Mouse (Mus musculus) intestine, embryonic 16.5 days (tissue): ENCODE results near the gene Cd36. TPM values are rescaled to one million over a fixed set of nuclear protein-coding genes. Genes with fewer than 3 reads are reported as not detected.

Experiments used
- ATAC-seq: fragments of 200-750 bp; cut with Nextera tagmentation; 2 replicates; pipeline ENCODE4 v1.8.0; 2017; ENCODE audit warnings: moderate TSS enrichment, moderate library complexity
- H3K27ac ChIP-seq: fragments of 300-500 bp; sonication (generic); 2 replicates; pipeline ENCODE4 v1.5.1; 2014; ENCODE audit warnings: mild to moderate bottlenecking, low read length
- H3K27me3 ChIP-seq: fragments of 300-500 bp; sonication (generic); replicated peaks from 2 replicates; pipeline ENCODE4 v1.6.1; 2014; ENCODE audit warnings: low read length, control low read depth, mixed read lengths; ENCODE audit not compliant: control insufficient read depth, insufficient read depth
- H3K36me3 ChIP-seq: fragments of 300-500 bp; sonication (generic); 2 replicates; pipeline ENCODE4 v1.6.1; 2014; ENCODE audit warnings: low read length, control low read depth; ENCODE audit not compliant: control insufficient read depth, insufficient read depth
- H3K4me1 ChIP-seq: fragments of 300-500 bp; sonication (generic); 2 replicates; pipeline ENCODE4 v1.6.1; 2014; ENCODE audit warnings: low read length, control low read depth, mixed read lengths; ENCODE audit not compliant: control insufficient read depth, insufficient read depth
- H3K4me2 ChIP-seq: fragments of 300-500 bp; sonication (generic); 2 replicates; pipeline ENCODE4 v1.6.1; 2014; ENCODE audit warnings: low read depth, low read length, control low read depth
- H3K4me3 ChIP-seq: fragments of 300-500 bp; sonication (generic); 2 replicates; pipeline ENCODE4 v1.5.1; 2014; ENCODE audit warnings: mild to moderate bottlenecking, low read length
- H3K9ac ChIP-seq: fragments of 300-500 bp; sonication (generic); 2 replicates; pipeline ENCODE4 v1.6.1; 2014; ENCODE audit warnings: low read depth, low read length
- H3K9me3 ChIP-seq: fragments of 300-500 bp; sonication (generic); 2 replicates; pipeline ENCODE4 v1.6.1; 2016; ENCODE audit warnings: low read length, control low read depth; ENCODE audit not compliant: control insufficient read depth
- WGBS: fragments of 180-500 bp; shearing (Covaris S2); extraction: QIAGEN DNeasy Blood & Tissue Kit; methylation state at CpG from one replicate; pipeline ENCODE4 v1.1.7; 2014; 5-methylcytosine and 5-hydroxymethylcytosine counted together
- polyA plus RNA-seq: library from polyadenylated mRNA; unstranded; fragments of >200 nt; fragmentation: Nextera tagmentation; extraction: Ambion mirVana; gene quantifications from 2 replicates; pipeline ENCODE4 v1.2.1, GENCODE M21; 2015

Gene Cd36
- polyA plus RNA-seq, 1 experiment from 2014 or later, result 44.9 TPM

DNA sequence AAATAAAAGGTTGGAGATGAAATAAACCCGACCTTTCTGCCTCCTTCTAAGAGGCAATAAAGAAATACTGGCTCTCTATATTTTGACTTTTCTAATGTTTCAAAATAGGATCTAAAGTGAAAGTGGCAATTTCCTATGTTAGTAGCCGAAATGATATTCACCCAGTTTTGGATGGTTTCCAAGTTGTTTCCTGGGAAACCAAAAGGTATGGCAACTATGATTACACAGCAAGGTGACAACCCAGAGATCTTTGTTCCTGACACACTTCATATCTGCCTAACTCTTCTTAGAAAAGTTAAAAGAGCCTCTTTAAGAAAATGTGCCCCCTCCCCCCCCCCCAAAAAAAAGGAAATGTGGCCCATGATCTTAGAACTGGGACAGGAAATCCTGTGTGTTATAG is 58.1 kb downstream of the Cd36 start:
- H3K27ac ChIP-seq, result no peak overlapping the region
- WGBS, result 41% methylated on average over 2 of the region's 2 CpGs

DNA sequence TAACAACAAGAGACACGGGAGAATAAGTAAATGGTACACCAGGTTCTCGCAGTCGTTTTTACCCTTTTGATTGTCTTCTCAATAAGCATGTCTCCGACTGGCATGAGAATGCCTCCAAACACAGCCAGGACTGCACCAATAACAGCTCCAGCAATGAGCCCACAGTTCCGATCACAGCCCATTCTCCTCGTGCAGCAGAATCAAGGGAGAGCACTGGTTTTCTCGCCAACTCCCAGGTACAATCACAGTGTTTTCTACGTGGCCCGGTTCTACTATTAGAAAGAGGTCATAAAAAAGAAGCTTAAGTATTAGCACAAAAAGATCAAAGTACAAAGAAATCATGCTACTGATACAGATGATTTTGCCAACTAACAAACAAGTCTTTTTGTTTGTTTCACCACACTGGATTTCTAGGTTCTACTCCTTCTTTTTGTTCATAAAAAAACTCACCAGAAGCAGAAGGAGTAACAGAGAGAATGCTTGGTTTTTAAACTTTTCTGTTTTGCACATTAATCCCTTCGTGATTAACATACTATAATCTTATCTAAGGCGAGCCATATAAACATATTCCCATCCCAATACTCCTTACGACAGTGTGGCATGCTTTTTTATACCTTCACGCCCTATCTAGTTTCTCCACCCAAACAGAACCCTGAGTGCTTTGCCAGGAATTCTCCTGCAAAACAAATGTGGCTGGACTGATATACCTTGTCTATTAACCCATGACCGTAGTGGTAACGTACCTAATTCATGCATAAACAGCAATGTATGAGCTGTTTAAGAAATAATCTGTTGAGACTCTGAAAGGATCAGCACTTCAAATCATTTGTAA is 59.7 kb downstream of the Cd36 start:
- Histone ChIP-seq H3K4me3 (0 out of 2 replicates have a peak overlapping the region, but pooled peaks have one; percentile 17), H3K36me3 (no peaks in the 10 kb centered on the region), H3K27ac (peak overlapping the region; percentile 35; the same call in 1 of the 2 replicates), H3K9me3 (no peaks in the 10 kb centered on the region), H3K9ac (no peak overlapping the region), H3K4me2 (no peak overlapping the region), H3K4me1 (no peaks in the 10 kb centered on the region), H3K27me3 (no peaks in the 10 kb centered on the region)
- ATAC-seq, result peak; percentile 91
- 64% methylated on average over 15 of the region's 15 CpGs for WGBS

More for the DNA sequence above, 58.1 kb downstream of the Cd36 start:
- Histone ChIP-seq H3K9me3 (no peaks in the 10 kb centered on the region), H3K27me3 (no peaks in the 10 kb centered on the region), H3K36me3 (no peaks in the 10 kb centered on the region), H3K4me2 (no peak overlapping the region), H3K4me1 (no peaks in the 10 kb centered on the region), H3K4me3 (no peak overlapping the region), H3K9ac (no peak overlapping the region)
- no peak for ATAC-seq

DNA sequence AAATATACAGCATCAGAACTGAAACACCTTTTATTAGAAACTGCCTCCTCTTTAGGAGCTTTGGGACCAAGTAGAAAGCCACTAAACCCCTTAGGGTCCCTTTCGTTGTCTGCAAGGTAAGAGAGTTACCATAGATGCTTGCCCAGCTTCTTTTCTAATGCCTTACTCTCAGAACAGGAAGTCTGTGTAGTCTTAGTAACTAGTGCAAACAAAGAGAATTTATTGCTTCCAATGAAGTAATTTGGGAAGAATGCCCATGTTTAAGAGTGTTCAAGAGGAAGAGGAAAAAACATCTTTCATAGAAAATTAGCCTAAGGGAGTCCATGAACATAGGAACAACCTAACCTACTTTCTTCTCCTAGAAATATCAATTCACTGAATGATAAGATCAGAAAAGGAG is 67.2 kb downstream of the Cd36 start:
- ATAC-seq, result peak; percentile 33
- Histone ChIP-seq H3K36me3 (no peaks in the 10 kb centered on the region), H3K4me2 (no peak overlapping the region), H3K4me1 (0 out of 2 replicates have a peak, but pooled peaks cover 4% of the 10 kb centered on the region), H3K27ac (no peak overlapping the region), H3K4me3 (no peak overlapping the region), H3K27me3 (no peaks in the 10 kb centered on the region), H3K9me3 (no peaks in the 10 kb centered on the region), H3K9ac (no peak overlapping the region)
- 33% methylated on average over 1 of the region's 1 CpGs for WGBS

DNA sequence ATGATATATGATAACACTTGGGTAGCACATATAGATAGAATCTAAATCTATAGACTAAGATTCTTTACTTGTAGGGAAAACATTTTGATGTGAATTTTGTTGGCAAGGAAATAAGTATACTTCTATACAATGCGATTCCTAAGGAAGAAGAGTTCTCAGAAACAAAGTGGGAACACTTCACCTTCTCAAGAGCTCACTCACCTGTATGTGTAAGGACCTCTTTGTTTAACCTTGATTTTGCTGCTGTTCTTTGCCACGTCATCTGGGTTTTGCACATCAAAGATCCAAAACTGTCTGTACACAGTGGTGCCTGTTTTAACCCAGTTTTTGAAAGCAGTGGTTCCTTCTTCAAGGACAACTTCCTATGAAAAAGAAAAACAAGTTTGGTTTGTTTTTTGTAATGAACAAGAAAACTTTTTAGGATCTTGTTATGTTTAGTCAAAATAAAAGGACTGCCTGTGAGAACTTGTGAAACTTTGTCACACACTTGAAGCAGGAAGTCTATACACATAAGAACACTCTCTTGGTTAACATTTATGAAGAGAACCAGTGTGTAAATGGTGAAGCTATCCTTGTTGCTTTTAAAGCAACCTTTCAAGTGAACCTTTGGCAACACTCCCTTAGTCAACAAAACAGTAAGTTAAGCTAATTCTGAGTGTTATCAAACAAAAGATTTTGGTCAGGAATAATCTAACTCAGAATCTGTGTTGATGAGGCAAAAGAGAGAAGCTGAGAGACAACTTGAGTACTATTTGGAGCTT is 68.2 kb downstream of the Cd36 start:
- no peak overlapping the region for H3K9ac ChIP-seq
- no peaks in the 10 kb centered on the region for H3K27me3 ChIP-seq
- H3K4me2 ChIP-seq, result no peak overlapping the region
- no peaks in the 10 kb centered on the region for H3K36me3 ChIP-seq
- ATAC-seq, result no peak
- no peaks in the 10 kb centered on the region for H3K9me3 ChIP-seq
- no peak overlapping the region for H3K27ac ChIP-seq
- H3K4me1 ChIP-seq, result 0 out of 2 replicates have a peak, but pooled peaks cover 4% of the 10 kb centered on the region
- no peak overlapping the region for H3K4me3 ChIP-seq
- 85% methylated on average over 2 of the region's 2 CpGs for WGBS

DNA sequence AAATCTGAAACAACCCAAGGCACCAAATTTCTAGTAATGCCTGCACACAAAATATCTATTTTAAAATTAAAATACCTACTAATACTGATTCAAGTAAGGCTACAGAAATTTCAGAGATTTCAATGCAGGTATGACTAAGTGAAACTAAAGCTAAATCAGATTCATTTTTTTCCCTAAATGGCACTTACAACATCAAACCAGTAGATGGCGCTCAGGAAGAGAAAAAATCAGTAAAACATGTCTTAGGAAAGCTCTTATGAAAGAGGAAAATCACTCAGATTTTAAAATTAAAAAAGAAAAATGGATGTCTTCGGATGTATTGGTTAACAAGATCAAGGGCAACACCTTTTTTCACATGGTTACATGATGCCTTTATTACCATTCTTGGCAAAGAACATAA is 72.4 kb downstream of the Cd36 start:
- 0 out of 2 replicates have a peak, but pooled peaks cover 2% of the 10 kb centered on the region for H3K4me1 ChIP-seq
- H3K9me3 ChIP-seq, result no peaks in the 10 kb centered on the region
- 3% methylated on average over 2 of the region's 2 CpGs for WGBS
- H3K27me3 ChIP-seq, result no peaks in the 10 kb centered on the region
- H3K4me2 ChIP-seq, result no peak overlapping the region
- no peak for ATAC-seq
- no peak overlapping the region for H3K4me3 ChIP-seq
- H3K9ac ChIP-seq, result no peak overlapping the region
- no peaks in the 10 kb centered on the region for H3K36me3 ChIP-seq
- H3K27ac ChIP-seq, result no peak overlapping the region

DNA sequence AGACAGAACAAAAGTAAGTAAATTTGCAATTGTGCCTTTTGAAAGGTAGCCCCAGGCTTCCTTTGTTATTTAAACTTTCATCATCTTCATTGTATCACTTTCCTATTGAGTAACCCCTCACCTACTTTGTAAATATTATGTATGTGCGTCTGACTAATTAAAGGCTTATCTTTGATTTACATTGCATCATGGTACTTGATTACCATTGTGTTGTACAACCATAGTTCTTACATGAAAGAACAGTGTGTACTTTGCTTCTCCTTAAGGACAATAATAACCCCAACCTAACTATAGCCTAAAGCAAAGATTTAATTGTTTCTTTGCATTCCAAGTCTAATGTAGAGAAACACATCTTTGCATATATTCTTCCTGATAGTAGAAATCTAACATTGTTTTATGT is 78.3 kb downstream of the Cd36 start:
- Histone ChIP-seq H3K9me3 (no peaks in the 10 kb centered on the region), H3K4me1 (no peaks in the 10 kb centered on the region), H3K4me2 (no peak overlapping the region), H3K4me3 (no peak overlapping the region), H3K27ac (no peak overlapping the region), H3K9ac (no peak overlapping the region), H3K27me3 (no peaks in the 10 kb centered on the region), H3K36me3 (no peaks in the 10 kb centered on the region)
- no peak for ATAC-seq
- WGBS, result 65% methylated on average over 1 of the region's 1 CpGs

DNA sequence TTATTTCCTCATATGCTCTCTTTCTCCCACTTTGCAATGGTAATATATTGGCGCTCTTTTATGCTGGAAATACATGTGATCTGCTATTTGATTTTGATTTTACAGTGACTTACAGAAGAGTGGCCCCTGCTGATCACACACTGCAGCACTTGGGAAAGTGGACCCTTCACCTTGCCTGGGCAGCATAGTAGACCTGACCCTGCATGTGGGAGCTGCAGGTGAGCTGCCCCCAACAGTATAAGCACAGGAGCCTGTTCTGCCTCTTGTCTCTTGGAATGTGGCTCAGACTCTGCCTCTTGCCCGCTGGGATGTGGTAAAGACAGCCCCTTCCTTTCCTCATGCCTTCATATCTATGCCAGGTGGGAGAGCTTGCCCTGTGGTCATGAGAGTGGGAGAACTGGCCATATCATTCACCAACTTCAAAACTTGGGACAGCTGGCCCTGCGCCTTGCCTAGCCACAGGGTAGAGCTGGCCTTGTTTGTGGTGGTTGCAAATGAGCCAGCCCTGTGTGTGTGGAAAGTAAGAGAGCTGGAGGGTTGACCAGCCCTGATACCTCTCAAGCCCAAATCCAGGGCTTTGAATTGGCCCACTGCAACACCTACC is 81.7 kb downstream of the Cd36 start:
- no peaks in the 10 kb centered on the region for H3K27me3 ChIP-seq
- ATAC-seq, result no peak
- H3K4me1 ChIP-seq, result no peaks in the 10 kb centered on the region
- H3K4me2 ChIP-seq, result no peak overlapping the region
- H3K4me3 ChIP-seq, result no peak overlapping the region
- no peak overlapping the region for H3K27ac ChIP-seq
- no peak overlapping the region for H3K9ac ChIP-seq
- WGBS, result 86% methylated on average over 3 of the region's 3 CpGs
- no peaks in the 10 kb centered on the region for H3K9me3 ChIP-seq
- no peaks in the 10 kb centered on the region for H3K36me3 ChIP-seq

DNA sequence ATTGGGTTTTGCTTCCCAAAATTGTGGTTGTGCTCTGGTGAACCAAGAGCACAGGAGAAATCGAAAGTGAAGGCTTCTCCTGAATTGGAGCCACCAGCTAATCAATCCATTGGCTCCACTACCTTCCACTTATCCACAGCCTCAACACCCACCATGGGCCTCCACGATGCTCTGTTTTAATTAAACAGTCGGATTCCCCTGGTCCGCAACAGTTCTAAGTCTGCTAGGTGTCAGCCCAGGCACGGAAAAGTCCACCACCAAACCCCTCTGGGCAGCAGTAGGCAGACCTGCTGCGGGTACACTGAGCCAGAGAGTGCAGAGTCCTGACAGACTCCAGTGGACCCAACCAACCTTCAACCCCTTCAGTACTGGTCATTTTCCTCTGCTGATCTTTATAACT is 112.0 kb downstream of the Cd36 start:
- 93% methylated on average over 6 of the region's 6 CpGs for WGBS
- Histone ChIP-seq H3K27ac (no peak overlapping the region), H3K4me3 (no peak overlapping the region), H3K9ac (no peak overlapping the region), H3K4me2 (no peak overlapping the region), H3K27me3 (no peaks in the 10 kb centered on the region), H3K4me1 (no peaks in the 10 kb centered on the region), H3K36me3 (no peaks in the 10 kb centered on the region), H3K9me3 (no peaks in the 10 kb centered on the region; the same call in 1 of the 2 replicates)
- no peak for ATAC-seq

DNA sequence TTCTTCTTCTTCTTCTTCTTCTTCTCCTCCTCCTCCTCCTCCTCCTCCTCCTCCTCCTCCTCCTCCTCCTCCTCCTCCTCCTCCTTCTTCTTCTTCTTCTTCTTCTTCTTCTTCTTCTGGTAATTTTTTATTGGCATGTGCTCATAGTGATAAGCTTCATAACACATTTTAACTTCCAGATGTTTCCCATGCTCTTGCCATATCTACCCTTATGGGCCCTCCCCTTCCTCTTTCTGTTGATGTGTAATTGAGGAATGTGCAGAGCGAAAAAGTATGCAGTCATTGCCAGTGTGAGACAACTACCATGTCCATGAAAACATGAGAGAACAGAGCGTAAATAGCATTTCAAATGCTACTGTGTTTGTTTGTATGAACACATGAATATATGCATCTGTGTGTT is 118.3 kb downstream of the Cd36 start:
- Histone ChIP-seq H3K4me2 (no peak overlapping the region), H3K27me3 (no peaks in the 10 kb centered on the region), H3K9ac (no peak overlapping the region), H3K9me3 (no peaks in the 10 kb centered on the region), H3K36me3 (no peaks in the 10 kb centered on the region), H3K4me1 (no peaks in the 10 kb centered on the region), H3K4me3 (no peak overlapping the region), H3K27ac (no peak overlapping the region)
- ATAC-seq, result no peak
- 86% methylated on average over 2 of the region's 2 CpGs for WGBS
